Mouse (Mus musculus) lung, postnatal 36 days (tissue): ENCODE measurements around the gene Tchhl1.
A peak's percentile ranks its signal among the peaks of the same experiment; 100 is the strongest.
"Not testable (repeated sequence)": the region's sequence is repeated elsewhere in the genome, so short reads cannot be mapped to it uniquely, and the experiment has no call there.

Source experiments
- DNase-seq: peaks from one replicate; pipeline ENCODE4 v3.0.0; 2022; ENCODE audit warnings: mixed read lengths

Tchhl1 gene

GRCm38 (mm10) chr3:93468561-93468960 lies at the start of gene Tchhl1:
TSS of gene Tchhl1 (plus strand) at chr3:93468754.
- no peak for DNase-seq

DNA sequence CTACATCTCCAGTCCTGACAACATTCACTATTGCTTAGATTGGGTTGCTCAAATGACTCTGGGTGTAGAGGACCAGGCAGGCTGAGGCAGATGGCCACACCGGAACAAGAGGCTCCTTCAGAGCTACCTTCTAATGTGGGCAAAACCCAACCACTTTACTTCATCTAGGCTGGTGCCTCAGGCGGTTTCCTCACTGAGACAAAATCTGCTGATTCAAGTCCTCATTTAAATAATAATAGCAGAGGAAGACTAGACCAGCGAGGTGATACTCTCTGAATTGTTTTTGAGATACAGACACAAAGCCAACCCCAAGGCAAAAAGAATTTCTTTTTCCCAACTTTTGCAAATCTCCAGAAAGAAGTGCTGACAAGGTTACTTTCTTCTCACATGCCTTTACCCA lies 36.9 kb upstream of the Tchhl1 start:
- no peak for DNase-seq

GRCm38 (mm10) chr3:93442030-93442429 lies 26.5 kb upstream of the Tchhl1 start, which contains the start of gene Tchh:
TSS of gene Tchh (plus strand) at chr3:93442330.
- no peak for DNase-seq

DNA sequence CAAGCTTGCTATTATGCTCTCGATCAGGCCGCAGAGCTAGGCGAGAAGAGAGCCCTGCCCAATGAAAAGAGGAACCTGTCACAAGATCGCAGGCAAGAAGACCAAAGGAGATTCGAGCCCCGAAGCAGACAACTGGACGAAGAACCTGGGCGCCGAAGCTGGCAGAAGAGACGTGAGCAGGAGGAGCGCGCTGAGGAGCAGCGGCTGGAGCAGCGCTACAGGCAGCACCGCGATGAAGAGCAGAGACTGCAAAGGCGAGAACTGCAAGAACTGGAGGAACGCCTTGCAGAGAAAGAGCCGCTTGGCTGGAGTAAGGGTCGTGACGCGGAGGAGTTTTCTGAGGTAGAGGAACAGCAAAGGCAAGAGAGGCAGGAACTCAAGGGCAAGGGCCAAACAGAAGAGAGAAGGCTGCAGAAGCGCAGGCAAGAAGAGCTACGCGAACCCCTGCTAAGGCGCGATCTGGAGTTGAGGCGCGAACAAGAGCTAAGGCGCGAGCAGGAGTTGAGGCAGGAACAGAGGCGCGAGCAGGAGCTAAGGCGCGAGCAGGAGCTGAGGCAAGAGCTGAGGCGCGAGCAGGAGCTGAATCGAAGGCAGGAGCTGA lies 25.0 kb upstream of the Tchhl1 start:
- DNase-seq, result peak; percentile 47

DNA sequence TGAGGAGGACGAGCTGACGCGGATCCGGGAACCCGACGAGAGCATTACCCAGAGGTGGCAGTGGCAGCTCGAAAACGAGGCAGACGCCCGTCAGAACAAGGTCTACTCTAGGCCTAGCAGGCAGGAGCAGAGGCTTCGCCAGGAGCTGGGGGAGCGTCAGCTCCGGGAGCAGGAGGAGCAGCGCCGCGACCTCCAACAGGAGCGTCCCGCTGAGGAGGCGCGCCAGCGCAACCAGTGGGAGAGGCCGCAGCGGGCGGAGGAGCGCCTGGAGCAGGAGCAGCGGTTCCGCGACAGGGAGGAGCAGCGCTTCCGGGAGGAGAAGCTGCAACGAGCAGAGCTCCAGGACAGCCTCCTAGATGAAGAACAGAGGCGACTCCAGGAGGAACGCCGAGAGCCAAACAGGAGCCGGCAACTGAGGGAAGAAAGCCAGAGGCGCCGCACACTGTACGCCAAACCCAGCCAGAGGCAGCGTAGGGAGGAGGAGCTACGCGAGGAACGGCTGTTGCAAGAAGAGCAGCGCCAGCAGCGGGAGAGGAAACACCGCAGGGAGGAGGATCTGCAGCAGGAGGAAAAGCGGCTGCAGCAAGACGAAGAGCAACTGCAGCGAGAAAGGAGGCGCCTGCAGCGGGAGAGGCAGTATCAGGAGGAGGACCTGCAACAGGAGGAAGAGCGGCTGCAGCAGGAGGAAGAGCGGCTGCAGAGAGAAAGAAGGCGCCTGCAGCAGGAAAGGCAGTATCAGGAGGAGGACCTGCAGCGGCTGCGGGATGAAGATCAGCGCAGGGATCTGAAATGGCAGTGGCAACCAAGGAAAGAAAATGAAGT lies 24.0 kb upstream of the Tchhl1 start:
- DNase-seq, result peak; percentile 66

GRCm38 (mm10) chr3:93445165-93445705 lies 23.3 kb upstream of the Tchhl1 start:
- peak; percentile 21 for DNase-seq

DNA sequence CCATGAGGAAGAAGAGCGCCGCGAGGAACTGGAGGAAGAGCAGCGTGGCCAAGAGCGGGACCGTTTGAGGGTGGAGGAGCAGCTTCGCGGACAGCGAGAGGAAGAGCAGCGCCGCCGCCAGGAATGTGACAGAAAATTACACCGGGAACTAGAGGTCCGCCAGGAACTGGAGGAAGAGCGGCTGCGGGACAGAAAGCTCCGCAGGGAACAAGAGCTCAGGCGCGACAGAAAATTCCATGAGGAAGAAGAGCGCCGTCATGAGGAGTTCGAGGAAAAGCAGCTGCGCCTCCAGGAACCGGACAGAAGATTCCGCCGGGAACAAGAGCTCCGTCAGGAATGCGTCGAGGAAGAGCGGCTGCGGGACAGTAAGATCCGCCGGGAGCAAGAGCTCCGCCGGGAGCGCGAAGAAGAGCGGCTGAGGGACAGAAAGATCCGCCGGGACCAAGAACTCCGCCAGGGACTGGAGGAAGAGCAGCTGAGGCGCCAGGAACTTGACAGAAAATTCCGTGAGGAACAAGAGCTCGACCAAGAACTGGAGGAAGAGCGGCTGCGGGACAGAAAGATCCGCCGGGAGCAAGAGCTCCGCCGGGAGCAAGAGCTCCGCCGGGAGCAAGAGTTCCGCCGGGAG lies 22.3 kb upstream of the Tchhl1 start:
- DNase-seq, result peak; percentile 18

DNA sequence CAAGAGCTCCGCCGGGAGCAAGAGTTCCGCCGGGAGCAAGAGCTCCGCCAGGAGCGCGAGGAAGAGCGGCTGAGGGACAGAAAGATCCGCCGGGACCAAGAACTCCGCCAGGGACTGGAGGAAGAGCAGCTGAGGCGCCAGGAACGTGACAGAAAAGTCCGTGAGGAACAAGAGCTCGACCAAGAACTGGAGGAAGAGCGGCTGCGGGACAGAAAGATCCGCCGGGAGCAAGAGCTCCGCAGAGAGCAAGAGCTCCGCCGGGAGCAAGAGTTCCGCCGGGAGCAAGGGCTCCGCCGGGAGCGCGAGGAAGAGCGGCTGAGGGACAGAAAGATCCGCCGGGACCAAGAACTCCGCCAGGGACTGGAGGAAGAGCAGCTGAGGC lies 21.8 kb upstream of the Tchhl1 start:
- not testable (repeated sequence) for DNase-seq

DNA sequence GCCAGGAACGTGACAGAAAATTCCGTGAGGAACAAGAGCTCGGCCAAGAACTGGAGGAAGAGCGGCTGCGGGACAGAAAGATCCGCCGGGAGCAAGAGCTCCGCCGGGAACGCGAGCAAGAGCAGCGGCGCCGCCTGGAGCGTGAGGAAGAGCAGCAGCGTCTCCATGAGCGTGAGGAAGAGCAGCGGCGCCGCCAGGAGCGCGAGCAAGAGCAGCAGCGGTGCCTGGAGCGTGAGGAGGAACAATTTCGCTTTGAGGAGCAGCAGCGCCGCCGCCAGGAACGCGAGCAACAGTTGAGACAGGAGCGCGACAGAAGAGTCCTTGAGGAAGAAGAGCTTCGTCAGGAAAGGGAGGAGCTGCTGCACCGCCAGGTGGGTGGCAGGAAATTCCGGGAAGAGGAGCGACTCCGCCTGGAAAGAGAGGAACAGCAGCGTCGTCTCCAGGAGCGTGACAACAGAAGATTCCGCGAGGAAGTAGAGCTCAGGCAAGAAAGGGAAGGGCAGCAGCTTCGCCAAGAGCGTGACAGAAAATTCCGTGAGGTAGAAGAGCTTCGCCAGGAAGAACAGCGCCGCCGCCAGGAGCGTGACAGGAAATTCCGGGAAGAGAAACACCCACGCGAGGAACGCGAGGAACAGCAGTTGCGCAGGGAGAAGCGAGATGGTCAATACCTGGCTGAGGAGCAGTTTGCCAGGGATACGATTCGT lies 21.3 kb upstream of the Tchhl1 start:
- peak; percentile 75 for DNase-seq

GRCm38 (mm10) chr3:93466556-93466955 lies 2.0 kb upstream of the Tchhl1 start:
- DNase-seq, result peak; percentile 5

GRCm38 (mm10) chr3:93467130-93467529 lies 1.4 kb upstream of the Tchhl1 start:
- DNase-seq, result no peak

- DNase-seq, result peak; percentile 32
Measured at GRCm38 (mm10) chr3:93469629-93470028, 1.1 kb downstream of the Tchhl1 start.

DNA sequence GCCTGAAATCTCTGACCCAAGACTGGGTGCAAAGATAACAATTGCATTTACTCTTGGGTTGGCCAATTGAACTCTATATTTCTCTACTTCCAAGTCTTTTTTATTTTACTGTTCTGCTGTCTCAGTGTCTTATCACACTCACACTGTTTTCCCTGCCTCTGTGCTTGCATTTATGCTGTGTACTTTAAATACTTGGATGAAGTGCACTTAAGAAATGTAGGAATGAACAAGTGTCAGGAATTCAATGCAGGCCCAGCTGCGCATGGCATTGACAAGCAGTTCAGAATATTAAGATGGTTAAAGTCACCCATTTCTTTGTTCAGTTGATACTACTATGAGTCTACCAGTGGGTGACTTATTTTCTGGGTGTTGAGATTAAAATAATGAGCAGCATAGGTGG lies 11.5 kb downstream of the Tchhl1 start:
- peak; percentile 6 for DNase-seq

DNA sequence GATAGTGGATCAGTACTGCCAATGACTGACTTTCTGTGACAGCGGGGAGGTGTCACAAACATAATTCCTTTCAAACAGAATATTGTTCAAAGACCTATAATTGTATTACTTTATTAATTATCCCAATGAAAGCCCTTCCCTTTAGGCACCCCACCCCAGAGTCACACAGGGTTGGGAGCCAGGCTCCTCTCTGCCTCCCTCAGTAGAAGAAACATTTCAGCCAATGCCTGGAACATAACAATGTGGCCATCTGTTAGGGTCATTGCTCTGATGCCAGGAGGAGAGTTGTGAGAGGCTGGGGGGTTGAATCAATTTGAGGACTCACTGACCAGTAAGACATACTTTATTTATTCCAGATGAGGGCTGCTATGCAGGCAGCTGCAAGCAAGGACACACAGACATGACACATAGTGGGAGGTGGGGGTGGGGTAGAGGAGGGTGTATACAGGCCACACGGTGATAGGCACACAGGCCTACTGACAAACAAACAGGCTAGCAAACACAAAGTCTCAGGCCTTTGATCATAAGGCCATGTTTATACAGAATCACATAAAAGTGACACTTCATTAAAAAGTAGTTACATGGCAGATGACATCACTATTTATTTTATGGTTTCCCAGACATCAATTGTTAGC lies 13.5 kb downstream of the Tchhl1 start:
- no peak for DNase-seq

DNA sequence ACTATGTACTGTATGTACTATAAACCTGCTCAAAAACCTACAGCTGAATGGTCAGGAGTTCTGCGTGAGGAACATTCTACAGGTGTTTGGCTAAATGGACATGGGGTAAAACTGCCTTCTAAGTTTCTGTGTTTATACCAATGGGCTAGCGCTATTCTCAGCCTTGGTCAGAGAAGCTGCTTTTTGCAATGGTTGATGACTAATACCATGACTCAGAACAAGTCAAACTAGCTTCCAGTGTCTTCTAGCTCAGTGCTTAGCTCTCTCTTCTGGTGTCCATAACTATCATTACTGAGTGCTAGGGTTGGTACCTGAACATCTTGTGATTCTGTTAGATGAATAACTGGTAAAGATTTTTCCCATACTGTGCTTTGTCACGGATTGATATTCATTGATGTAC lies 17.1 kb downstream of the Tchhl1 start:
- DNase-seq, result no peak

- DNase-seq, result no peak
Measured at GRCm38 (mm10) chr3:93488541-93488940, 20.0 kb downstream of the Tchhl1 start.

GRCm38 (mm10) chr3:93492176-93492575 lies 23.6 kb downstream of the Tchhl1 start:
- DNase-seq, result no peak

DNA sequence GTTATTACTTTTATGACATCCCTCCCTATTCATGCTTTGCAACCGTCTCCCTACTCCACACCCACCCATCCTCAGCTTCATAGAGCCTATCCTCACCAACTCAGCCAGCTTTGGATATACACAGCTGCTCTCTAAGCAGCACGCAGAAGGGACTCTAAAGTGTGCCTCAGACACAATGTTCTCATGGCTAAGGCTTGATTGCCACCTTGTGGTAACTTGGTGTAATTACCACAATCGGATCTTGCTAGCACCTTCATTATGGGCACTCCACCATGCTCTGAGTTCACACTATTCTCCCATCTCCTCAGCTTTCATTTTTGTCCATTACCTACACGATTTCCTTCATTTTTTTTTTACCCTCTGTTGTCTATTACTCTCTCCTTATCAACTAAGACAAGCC lies 25.4 kb downstream of the Tchhl1 start:
- peak; percentile 82 for DNase-seq

- DNase-seq, result not testable (repeated sequence)
Measured at GRCm38 (mm10) chr3:93494774-93495173, 26.2 kb downstream of the Tchhl1 start.

DNA sequence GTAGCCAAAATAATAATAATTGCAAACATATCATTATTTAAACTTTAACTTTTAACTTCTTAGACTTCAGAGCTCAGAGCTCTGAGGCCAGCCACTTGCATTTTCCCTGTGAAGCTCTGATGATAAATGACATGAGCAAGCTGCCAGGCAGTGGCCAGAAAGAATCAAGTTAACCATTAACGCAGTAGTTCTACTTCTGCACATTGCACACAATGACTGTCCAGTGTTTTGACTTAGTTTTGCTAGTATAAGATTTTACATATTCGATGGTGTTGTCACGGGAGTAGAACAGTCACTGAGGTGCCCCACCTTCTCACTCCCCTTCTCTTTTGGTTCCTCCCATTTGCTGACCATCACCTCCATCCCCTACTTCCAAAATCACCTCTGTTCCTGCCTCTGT lies 28.6 kb downstream of the Tchhl1 start:
- DNase-seq, result no peak

GRCm38 (mm10) chr3:93499129-93499528 lies 30.6 kb downstream of the Tchhl1 start:
- DNase-seq, result no peak

DNA sequence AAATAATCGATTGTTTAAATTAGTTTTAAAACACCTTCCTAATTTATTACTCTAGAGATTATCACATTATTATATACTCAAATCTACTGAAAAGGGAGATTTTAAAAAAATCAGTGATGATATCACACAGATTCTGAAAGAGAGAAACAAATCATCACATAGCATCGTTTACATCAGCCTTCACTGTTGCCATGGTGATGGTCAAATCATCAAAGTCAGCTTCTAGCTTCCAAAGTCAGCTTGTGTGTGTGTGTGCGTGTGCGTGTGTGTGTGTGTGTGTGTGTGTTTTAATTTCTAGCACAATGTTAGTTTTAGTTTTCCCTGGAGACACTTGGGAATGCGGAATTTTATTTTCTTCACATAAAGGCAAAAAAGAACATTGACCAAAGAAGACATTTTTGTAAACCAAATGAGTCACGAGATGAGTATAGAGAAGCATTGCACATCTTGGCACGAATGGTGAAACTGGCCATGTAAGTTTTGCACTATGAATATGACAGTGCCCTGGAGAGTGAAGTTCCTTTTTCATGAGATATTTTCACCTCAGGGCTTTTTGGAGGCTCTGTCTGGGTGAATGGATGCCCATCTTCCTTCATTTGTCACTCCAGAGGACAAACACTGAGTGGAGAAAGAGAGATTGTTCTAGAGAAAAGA lies 36.1 kb downstream of the Tchhl1 start:
- no peak for DNase-seq
